Mouse (Mus musculus) neural tube, embryonic 12.5 days (tissue): ENCODE data around the gene Mrpl34. TPM values are rescaled to one million over a fixed set of nuclear protein-coding genes. Genes with fewer than 3 reads are reported as not detected.

ENCODE experiments used
- ATAC-seq: fragments of 200-750 bp; cut with Nextera tagmentation; 2 replicates; pipeline ENCODE4 v1.8.0; 2017; ENCODE audit warnings: low read depth, mild to moderate bottlenecking, moderate TSS enrichment, moderate library complexity; ENCODE audit not compliant: low FRiP score
- H3K27ac ChIP-seq: fragments of 300-500 bp; sonication (generic); 2 replicates; pipeline ENCODE4 v1.5.1; 2016
- H3K27me3 ChIP-seq: fragments of 300-500 bp; sonication (generic); replicated peaks from 2 replicates; pipeline ENCODE4 v1.6.1; 2016; ENCODE audit warnings: mild to moderate bottlenecking
- H3K36me3 ChIP-seq: fragments of 300-500 bp; sonication (generic); 2 replicates; pipeline ENCODE4 v1.6.1; 2016; ENCODE audit warnings: mild to moderate bottlenecking
- H3K4me1 ChIP-seq: fragments of 300-500 bp; sonication (generic); 2 replicates; pipeline ENCODE4 v1.6.1; 2016
- H3K4me2 ChIP-seq: fragments of 300-500 bp; sonication (generic); replicated peaks from 2 replicates; pipeline ENCODE4 v1.6.1; 2016; ENCODE audit warnings: mild to moderate bottlenecking
- H3K4me3 ChIP-seq: fragments of 300-500 bp; sonication (generic); 2 replicates; pipeline ENCODE4 v1.5.1; 2016
- H3K9ac ChIP-seq: fragments of 300-500 bp; sonication (generic); 2 replicates; pipeline ENCODE4 v1.6.1; 2016; ENCODE audit warnings: mild to moderate bottlenecking
- H3K9me3 ChIP-seq: fragments of 300-500 bp; sonication (generic); 2 replicates; pipeline ENCODE4 v1.6.1; 2016; ENCODE audit warnings: mild to moderate bottlenecking
- WGBS: fragments of 180-500 bp; shearing (Covaris S2); methylation state at CpG from one replicate; pipeline ENCODE4 v1.1.7; 2016; 5-methylcytosine and 5-hydroxymethylcytosine counted together
- polyA plus RNA-seq: library from polyadenylated mRNA; unstranded; fragments of >200 nt; fragmentation: Nextera tagmentation; extraction: Ambion mirVana; gene quantifications from 2 replicates; pipeline ENCODE4 v1.2.1, GENCODE M21; 2016

Gene Mrpl34
- polyA plus RNA-seq, 1 experiment from 2014 or later: 234 TPM

GRCm38 (mm10) chr8:71483932-71484331 lies 19.2 kb downstream of the Mrpl34 start:
- Histone ChIP-seq H3K27ac (no peak overlapping the region), H3K27me3 (peaks cover 2% of the 10 kb centered on the region; the same call in 1 of the 2 replicates), H3K9me3 (no peaks in the 10 kb centered on the region), H3K36me3 (peaks cover 56% of the 10 kb centered on the region), H3K4me2 (peak overlapping the region; percentile 76), H3K4me1 (peaks cover 29% of the 10 kb centered on the region), H3K4me3 (no peak overlapping the region), H3K9ac (no peak overlapping the region)
- no peak for ATAC-seq
- WGBS: 51% methylated on average over 8 of the region's 8 CpGs

- no peak for ATAC-seq
- H3K4me3 ChIP-seq: peak overlapping the region; percentile 87; the same call in 1 of the 2 replicates
- 94% methylated on average over 19 of the region's 19 CpGs for WGBS
- H3K27me3 ChIP-seq: no peaks in the 10 kb centered on the region
- peak overlapping the region; percentile 97 for H3K9ac ChIP-seq
- peaks cover 38% of the 10 kb centered on the region for H3K4me1 ChIP-seq
- H3K27ac ChIP-seq: no peak overlapping the region
- H3K36me3 ChIP-seq: peaks cover 48% of the 10 kb centered on the region
- no peaks in the 10 kb centered on the region for H3K9me3 ChIP-seq
- H3K4me2 ChIP-seq: peak overlapping the region; percentile 76
Measured at GRCm38 (mm10) chr8:71484736-71485135, 20.0 kb downstream of the Mrpl34 start.

GRCm38 (mm10) chr8:71485142-71486135 lies 20.7 kb downstream of the Mrpl34 start, which contains the start of gene Ano8:
Gene Ano8 (minus strand): TSS chr8:71485963.
- peak within 1 kb of the TSS; percentile 87 for H3K4me3 ChIP-seq
- H3K4me1 ChIP-seq: peaks cover 40% of the 10 kb centered on the region
- no peaks in the 10 kb centered on the region for H3K9me3 ChIP-seq
- WGBS: 5% methylated on average over 58 of the region's 58 CpGs
- ATAC-seq: peak; percentile 68
- peak within 1 kb of the TSS; percentile 76 for H3K4me2 ChIP-seq
- peak within 1 kb of the TSS; percentile 97 for H3K9ac ChIP-seq
- peak within 1 kb of the TSS; percentile 57; the same call in 1 of the 2 replicates for H3K27ac ChIP-seq
- H3K36me3 ChIP-seq: peaks cover 41% of the 10 kb centered on the region
- H3K27me3 ChIP-seq: no peaks in the 10 kb centered on the region

- H3K4me3 ChIP-seq: peak overlapping the region; percentile 87
Measured at GRCm38 (mm10) chr8:71486136-71486529, 21.4 kb downstream of the Mrpl34 start.

GRCm38 (mm10) chr8:71487691-71488445 lies 23.1 kb downstream of the Mrpl34 start, which contains the start of gene Gtpbp3:
Gene Gtpbp3 (plus strand): TSS chr8:71488103.
- Histone ChIP-seq H3K9me3 (no peaks in the 10 kb centered on the region), H3K27ac (peak within 1 kb of the TSS; percentile 57), H3K4me2 (peak within 1 kb of the TSS; percentile 100), H3K4me3 (peak within 1 kb of the TSS; percentile 82), H3K36me3 (peaks cover 38% of the 10 kb centered on the region), H3K4me1 (peaks cover 33% of the 10 kb centered on the region), H3K27me3 (no peaks in the 10 kb centered on the region), H3K9ac (peak within 1 kb of the TSS; percentile 85)
- peak; percentile 25 for ATAC-seq
- under 1% methylated on average over 33 of the region's 33 CpGs for WGBS

More at GRCm38 (mm10) chr8:71486136-71486529, 21.4 kb downstream of the Mrpl34 start:
- no peaks in the 10 kb centered on the region for H3K27me3 ChIP-seq
- H3K36me3 ChIP-seq: peaks cover 37% of the 10 kb centered on the region
- H3K27ac ChIP-seq: no peak overlapping the region
- ATAC-seq: no peak
- H3K9ac ChIP-seq: peak overlapping the region; percentile 29; the same call in 1 of the 2 replicates
- peaks cover 37% of the 10 kb centered on the region for H3K4me1 ChIP-seq
- no peaks in the 10 kb centered on the region for H3K9me3 ChIP-seq
- 27% methylated on average over 7 of the region's 7 CpGs for WGBS
- peak overlapping the region; percentile 76 for H3K4me2 ChIP-seq

GRCm38 (mm10) chr8:71488454-71488853 lies 23.7 kb downstream of the Mrpl34 start:
- Histone ChIP-seq H3K27me3 (no peaks in the 10 kb centered on the region), H3K36me3 (peaks cover 37% of the 10 kb centered on the region), H3K9ac (peak overlapping the region; percentile 85), H3K4me1 (peaks cover 33% of the 10 kb centered on the region), H3K4me2 (peak overlapping the region; percentile 100), H3K27ac (0 out of 2 replicates have a peak overlapping the region, but pooled peaks have one; percentile 57), H3K4me3 (peak overlapping the region; percentile 82), H3K9me3 (no peaks in the 10 kb centered on the region)
- 0% methylated on average over 22 of the region's 22 CpGs for WGBS
- peak; percentile 84 for ATAC-seq

- 0 out of 2 replicates have a peak, but pooled peaks cover 4% of the 10 kb centered on the region for H3K27me3 ChIP-seq
- ATAC-seq: peak; percentile 67
- H3K9ac ChIP-seq: no peak overlapping the region
- H3K4me2 ChIP-seq: peak overlapping the region; percentile 32
- no peak overlapping the region for H3K4me3 ChIP-seq
- H3K27ac ChIP-seq: no peak overlapping the region
- WGBS: 21% methylated on average over 16 of the region's 16 CpGs
- H3K9me3 ChIP-seq: no peaks in the 10 kb centered on the region
- H3K4me1 ChIP-seq: peaks cover 21% of the 10 kb centered on the region
- peaks cover 25% of the 10 kb centered on the region for H3K36me3 ChIP-seq
Measured at GRCm38 (mm10) chr8:71495039-71495438, 30.3 kb downstream of the Mrpl34 start.

GRCm38 (mm10) chr8:71495811-71496210 lies 31.1 kb downstream of the Mrpl34 start:
- Histone ChIP-seq H3K4me2 (no peak overlapping the region), H3K27me3 (0 out of 2 replicates have a peak, but pooled peaks cover 4% of the 10 kb centered on the region), H3K27ac (no peak overlapping the region), H3K9me3 (no peaks in the 10 kb centered on the region), H3K36me3 (peaks cover 25% of the 10 kb centered on the region), H3K4me3 (no peak overlapping the region), H3K4me1 (peaks cover 21% of the 10 kb centered on the region), H3K9ac (no peak overlapping the region)
- no peak for ATAC-seq
- WGBS: 92% methylated on average over 5 of the region's 5 CpGs

- no peak overlapping the region for H3K4me2 ChIP-seq
- H3K27me3 ChIP-seq: 0 out of 2 replicates have a peak, but pooled peaks cover 4% of the 10 kb centered on the region
- ATAC-seq: no peak
- peaks cover 21% of the 10 kb centered on the region for H3K4me1 ChIP-seq
- no peaks in the 10 kb centered on the region for H3K9me3 ChIP-seq
- H3K27ac ChIP-seq: no peak overlapping the region
- no peak overlapping the region for H3K4me3 ChIP-seq
- no peak overlapping the region for H3K9ac ChIP-seq
- peaks cover 18% of the 10 kb centered on the region for H3K36me3 ChIP-seq
- 47% methylated on average over 11 of the region's 11 CpGs for WGBS
Measured at GRCm38 (mm10) chr8:71496481-71496880, 31.7 kb downstream of the Mrpl34 start.

GRCm38 (mm10) chr8:71497077-71497645 lies 32.4 kb downstream of the Mrpl34 start:
- Histone ChIP-seq H3K9ac (0 out of 2 replicates have a peak overlapping the region, but pooled peaks have one; percentile 8), H3K4me2 (no peak overlapping the region), H3K9me3 (no peaks in the 10 kb centered on the region), H3K27ac (no peak overlapping the region), H3K36me3 (peaks cover 11% of the 10 kb centered on the region), H3K4me1 (peaks cover 21% of the 10 kb centered on the region), H3K27me3 (0 out of 2 replicates have a peak, but pooled peaks cover 4% of the 10 kb centered on the region), H3K4me3 (no peak overlapping the region)
- WGBS: 90% methylated on average over 1 of the region's 1 CpGs
- no peak for ATAC-seq

- Histone ChIP-seq H3K27ac (no peak overlapping the region), H3K27me3 (0 out of 2 replicates have a peak, but pooled peaks cover 4% of the 10 kb centered on the region), H3K4me2 (no peak overlapping the region), H3K9ac (no peak overlapping the region), H3K9me3 (no peaks in the 10 kb centered on the region), H3K4me3 (no peak overlapping the region), H3K4me1 (peaks cover 21% of the 10 kb centered on the region), H3K36me3 (peaks cover 3% of the 10 kb centered on the region; the same call in 1 of the 2 replicates)
- no peak for ATAC-seq
- WGBS: 28% methylated on average over 15 of the region's 15 CpGs
Measured at GRCm38 (mm10) chr8:71497881-71498501, 33.2 kb downstream of the Mrpl34 start.
